Mouse (Mus musculus) forebrain, embryonic 11.5 days (tissue): Measurements from ENCODE around the gene Acat3. TPM values are rescaled to one million over a fixed set of nuclear protein-coding genes. Genes with fewer than 3 reads are reported as not detected.

ENCODE experiments used
- ATAC-seq: fragments of 200-750 bp; cut with Nextera tagmentation; replicated peaks from 2 replicates; pipeline ENCODE4 v1.8.0; 2017; ENCODE audit warnings: moderate TSS enrichment; ENCODE audit not compliant: low FRiP score
- DNase-seq: peaks from one replicate; pipeline ENCODE4 v3.0.0-alpha.2; 2017; ENCODE audit warnings: low spot score
- H3K27ac ChIP-seq: fragments of 300-500 bp; sonication (generic); 2 replicates; pipeline ENCODE4 v1.5.1; 2014; ENCODE audit warnings: low read depth, low read length
- H3K27me3 ChIP-seq: fragments of 300-500 bp; sonication (generic); 2 replicates; pipeline ENCODE4 v1.6.1; 2014; ENCODE audit warnings: mild to moderate bottlenecking, low read length, mixed read lengths; ENCODE audit not compliant: control insufficient read depth, insufficient read depth
- H3K36me3 ChIP-seq: fragments of 300-500 bp; sonication (generic); 2 replicates; pipeline ENCODE4 v1.6.1; 2014; ENCODE audit warnings: mild to moderate bottlenecking, low read length, moderate library complexity, mixed read lengths; ENCODE audit not compliant: control insufficient read depth, insufficient read depth
- H3K4me1 ChIP-seq: fragments of 300-500 bp; sonication (generic); replicated peaks from 2 replicates; pipeline ENCODE4 v1.6.1; 2014; ENCODE audit warnings: low read length, mixed read lengths; ENCODE audit not compliant: control insufficient read depth, insufficient read depth
- H3K4me2 ChIP-seq: fragments of 300-500 bp; sonication (generic); 2 replicates; pipeline ENCODE4 v1.6.1; 2014; ENCODE audit warnings: low read depth, mild to moderate bottlenecking, low read length, moderate library complexity, mixed read lengths; ENCODE audit not compliant: severe bottlenecking
- H3K4me3 ChIP-seq: fragments of 300-500 bp; sonication (generic); 2 replicates; pipeline ENCODE4 v1.5.1; 2014; ENCODE audit warnings: low read depth, low read length
- H3K9ac ChIP-seq: fragments of 300-500 bp; sonication (generic); 2 replicates; pipeline ENCODE4 v1.6.1; 2014; ENCODE audit warnings: low read length
- H3K9me3 ChIP-seq: fragments of 300-500 bp; sonication (generic); 2 replicates; pipeline ENCODE4 v1.6.1; 2016; ENCODE audit warnings: low read length, mixed read lengths; ENCODE audit not compliant: control insufficient read depth
- WGBS: fragments of 180-500 bp; shearing (Covaris S2); extraction: QIAGEN DNeasy Blood & Tissue Kit; methylation state at CpG from one replicate; pipeline ENCODE4 v1.1.7; 2014; 5-methylcytosine and 5-hydroxymethylcytosine counted together
- polyA plus RNA-seq: library from polyadenylated mRNA; unstranded; fragments of >200 nt; fragmentation: Nextera tagmentation; extraction: Ambion mirVana; gene quantifications from 2 replicates; pipeline ENCODE4 v1.2.1, GENCODE M21; 2014

Acat3 gene
- polyA plus RNA-seq, 1 experiment from 2014 or later: 1.3 TPM

GRCm38 (mm10) chr17:12897674-12898073 is 42.7 kb downstream of the Acat3 start:
- no peaks in the 10 kb centered on the region for H3K27me3 ChIP-seq
- no peak overlapping the region for H3K27ac ChIP-seq
- ATAC-seq (no peak; the same call in 1 of the 2 replicates), DNase-seq (no peak)
- H3K4me2 ChIP-seq: no peak overlapping the region
- H3K9ac ChIP-seq: no peak overlapping the region
- no peak overlapping the region for H3K4me3 ChIP-seq
- no peaks in the 10 kb centered on the region; the same call in 1 of the 2 replicates for H3K36me3 ChIP-seq
- H3K4me1 ChIP-seq: no peaks in the 10 kb centered on the region
- 84% methylated on average over 5 of the region's 5 CpGs for WGBS
- no peaks in the 10 kb centered on the region for H3K9me3 ChIP-seq

- Histone ChIP-seq H3K9ac (no peak overlapping the region), H3K4me2 (no peak overlapping the region), H3K36me3 (no peaks in the 10 kb centered on the region; the same call in 1 of the 2 replicates), H3K9me3 (no peaks in the 10 kb centered on the region), H3K4me1 (no peaks in the 10 kb centered on the region), H3K27me3 (no peaks in the 10 kb centered on the region), H3K4me3 (no peak overlapping the region), H3K27ac (no peak overlapping the region)
- ATAC-seq (no peak), DNase-seq (no peak)
- 93% methylated on average over 9 of the region's 9 CpGs for WGBS
These were observed 48.4 kb downstream of the Acat3 start for GRCm38 (mm10) chr17:12892033-12892432.

GRCm38 (mm10) chr17:12891054-12891453 is 49.3 kb downstream of the Acat3 start:
- Histone ChIP-seq H3K27me3 (no peaks in the 10 kb centered on the region), H3K9me3 (no peaks in the 10 kb centered on the region), H3K4me3 (no peak overlapping the region), H3K9ac (no peak overlapping the region), H3K4me2 (no peak overlapping the region), H3K4me1 (no peaks in the 10 kb centered on the region), H3K36me3 (no peaks in the 10 kb centered on the region; the same call in 1 of the 2 replicates), H3K27ac (no peak overlapping the region)
- WGBS: 91% methylated on average over 4 of the region's 4 CpGs
- DNase-seq: no peak
- no peak for ATAC-seq

- Histone ChIP-seq H3K27me3 (no peaks in the 10 kb centered on the region), H3K4me2 (no peak overlapping the region), H3K27ac (no peak overlapping the region), H3K4me1 (no peaks in the 10 kb centered on the region), H3K4me3 (no peak overlapping the region), H3K36me3 (no peaks in the 10 kb centered on the region; the same call in 1 of the 2 replicates), H3K9me3 (no peaks in the 10 kb centered on the region), H3K9ac (no peak overlapping the region)
- WGBS: 88% methylated on average over 15 of the region's 15 CpGs
- DNase-seq: no peak
- no peak for ATAC-seq
These were observed 53.2 kb downstream of the Acat3 start for GRCm38 (mm10) chr17:12887021-12887775.

GRCm38 (mm10) chr17:12886620-12887019 is 53.8 kb downstream of the Acat3 start:
- WGBS: 38% methylated on average over 6 of the region's 6 CpGs
- Histone ChIP-seq H3K4me3 (no peak overlapping the region), H3K36me3 (no peaks in the 10 kb centered on the region; the same call in 1 of the 2 replicates), H3K27ac (no peak overlapping the region), H3K9ac (no peak overlapping the region), H3K9me3 (no peaks in the 10 kb centered on the region), H3K27me3 (no peaks in the 10 kb centered on the region), H3K4me2 (no peak overlapping the region), H3K4me1 (no peaks in the 10 kb centered on the region)
- no peak for ATAC-seq
- DNase-seq: no peak

GRCm38 (mm10) chr17:12881216-12881615 is 59.2 kb downstream of the Acat3 start:
- Histone ChIP-seq H3K9ac (no peak overlapping the region), H3K4me2 (no peak overlapping the region), H3K9me3 (no peaks in the 10 kb centered on the region), H3K4me1 (no peaks in the 10 kb centered on the region), H3K4me3 (no peak overlapping the region), H3K36me3 (no peaks in the 10 kb centered on the region), H3K27me3 (no peaks in the 10 kb centered on the region), H3K27ac (no peak overlapping the region)
- 81% methylated on average over 1 of the region's 1 CpGs for WGBS
- no peak for ATAC-seq
- no peak for DNase-seq

- ATAC-seq (peak; percentile 75; the same call in 1 of the 2 replicates), DNase-seq (peak; percentile 84)
- 4% methylated on average over 14 of the region's 14 CpGs for WGBS
- H3K4me1 ChIP-seq: no peaks in the 10 kb centered on the region
- no peaks in the 10 kb centered on the region for H3K27me3 ChIP-seq
- no peak overlapping the region for H3K4me3 ChIP-seq
- H3K9me3 ChIP-seq: no peaks in the 10 kb centered on the region
- no peaks in the 10 kb centered on the region for H3K36me3 ChIP-seq
- H3K9ac ChIP-seq: no peak overlapping the region
- no peak overlapping the region for H3K27ac ChIP-seq
- 0 out of 2 replicates have a peak overlapping the region, but pooled peaks have one; percentile 5 for H3K4me2 ChIP-seq
These were observed 60.2 kb downstream of the Acat3 start for GRCm38 (mm10) chr17:12880178-12880577.

- H3K9me3 ChIP-seq: no peaks in the 10 kb centered on the region
- H3K4me1 ChIP-seq: no peaks in the 10 kb centered on the region
- ATAC-seq: no peak
- H3K27me3 ChIP-seq: no peaks in the 10 kb centered on the region; the same call in 1 of the 2 replicates
- H3K9ac ChIP-seq: no peak within 1 kb of the TSS
- 81% methylated on average over 5 of the region's 5 CpGs for WGBS
- no peaks in the 10 kb centered on the region for H3K36me3 ChIP-seq
- no peak for DNase-seq
- no peak within 1 kb of the TSS for H3K27ac ChIP-seq
- H3K4me2 ChIP-seq: no peak within 1 kb of the TSS
- no peak within 1 kb of the TSS for H3K4me3 ChIP-seq
These were observed 64.7 kb downstream of the Acat3 start, which contains the start of gene Mrgprh for GRCm38 (mm10) chr17:12875734-12876133. Gene Mrgprh (plus strand): TSS chr17:12876034.
